Mouse (Mus musculus) embryo, embryonic 10.5 days (tissue): ENCODE results near the gene Utrn.
"Not testable (repeated sequence)": the region's sequence is repeated elsewhere in the genome, so short reads cannot be mapped to it uniquely, and the experiment has no call there.

Experiments
- DNase-seq: peaks from one replicate; pipeline ENCODE4 v3.0.0-alpha.2; 2015; ENCODE audit warnings: low spot score

Utrn gene

GRCm38 (mm10) chr10:12690601-12691000 is 178.6 kb downstream of the Utrn start:
- peak; percentile 77 for DNase-seq

- no peak for DNase-seq
Measured at GRCm38 (mm10) chr10:12685683-12686082, 183.5 kb downstream of the Utrn start.

GRCm38 (mm10) chr10:12684018-12684417 is 185.1 kb downstream of the Utrn start:
- DNase-seq: no peak

GRCm38 (mm10) chr10:12673309-12673708 is 195.9 kb downstream of the Utrn start:
- DNase-seq: no peak

GRCm38 (mm10) chr10:12671608-12672007 is 197.6 kb downstream of the Utrn start:
- DNase-seq: no peak

GRCm38 (mm10) chr10:12662035-12662434 is 207.1 kb downstream of the Utrn start:
- no peak for DNase-seq

- DNase-seq: no peak
Measured at GRCm38 (mm10) chr10:12658023-12658744, 211.0 kb downstream of the Utrn start.

GRCm38 (mm10) chr10:12652988-12653387 is 216.2 kb downstream of the Utrn start:
- DNase-seq: no peak

- DNase-seq: no peak
Measured at GRCm38 (mm10) chr10:12646119-12646518, 223.0 kb downstream of the Utrn start.

- no peak for DNase-seq
Measured at GRCm38 (mm10) chr10:12643336-12643735, 225.8 kb downstream of the Utrn start.

GRCm38 (mm10) chr10:12639638-12640037 is 229.5 kb downstream of the Utrn start:
- DNase-seq: no peak

- DNase-seq: no peak
Measured at GRCm38 (mm10) chr10:12633965-12634364, 235.2 kb downstream of the Utrn start.

- DNase-seq: no peak
Measured at GRCm38 (mm10) chr10:12630933-12631332, 238.2 kb downstream of the Utrn start.

- no peak for DNase-seq
Measured at GRCm38 (mm10) chr10:12618397-12618796, 250.8 kb downstream of the Utrn start.

GRCm38 (mm10) chr10:12615723-12616122 is 253.4 kb downstream of the Utrn start:
- DNase-seq: peak; percentile 68

- DNase-seq: peak; percentile 72
Measured at GRCm38 (mm10) chr10:12614465-12615199, 254.5 kb downstream of the Utrn start.

GRCm38 (mm10) chr10:12612235-12612863 is 256.8 kb downstream of the Utrn start:
- DNase-seq: peak; percentile 81

GRCm38 (mm10) chr10:12609896-12610295 is 259.3 kb downstream of the Utrn start:
- no peak for DNase-seq

GRCm38 (mm10) chr10:12608634-12609033 is 260.5 kb downstream of the Utrn start:
- DNase-seq: no peak

- DNase-seq: not testable (repeated sequence)
Measured at GRCm38 (mm10) chr10:12607180-12607579, 262.0 kb downstream of the Utrn start.

- DNase-seq: no peak
Measured at GRCm38 (mm10) chr10:12595379-12595778, 273.8 kb downstream of the Utrn start.

GRCm38 (mm10) chr10:12594958-12595357 is 274.2 kb downstream of the Utrn start:
- DNase-seq: no peak

GRCm38 (mm10) chr10:12593071-12593470 is 276.1 kb downstream of the Utrn start:
- DNase-seq: no peak
